Mouse (Mus musculus) adrenal gland, postnatal 14 days (tissue): Measurements from ENCODE around the gene Car4. TPM values are rescaled to one million over a fixed set of nuclear protein-coding genes. Genes with fewer than 3 reads are reported as not detected.

Experiments
- DNase-seq: peaks from one replicate; pipeline ENCODE4 v3.0.0; 2021; ENCODE audit warnings: mixed read lengths
- total RNA-seq: library from RNA; stranded (reverse); gene quantifications from 2 replicates; pipeline ENCODE4 v1.2.3, GENCODE M21; 2021

Gene Car4
- total RNA-seq, 1 experiment from 2014 or later = 44.1 TPM

DNA sequence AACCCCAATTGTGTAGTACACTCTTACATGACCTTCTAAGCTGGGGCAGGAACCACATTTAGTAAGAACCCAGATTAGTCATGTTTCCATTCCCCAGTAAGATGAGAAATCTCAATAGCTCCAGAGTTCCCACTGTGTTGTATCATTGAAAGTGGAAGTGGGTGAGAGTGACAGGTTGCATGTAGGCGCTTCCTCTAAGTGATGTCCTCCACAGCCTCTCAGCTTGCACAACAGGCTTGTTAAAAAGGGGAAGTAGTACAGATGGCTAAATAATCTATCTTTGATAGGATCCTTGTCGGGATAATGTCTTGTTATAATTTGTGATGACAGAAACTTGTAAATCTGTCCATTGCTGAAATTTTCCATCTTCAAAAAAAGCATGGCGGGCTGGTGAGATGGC is 46.0 kb downstream of the Car4 start:
- peak; percentile 9 for DNase-seq

DNA sequence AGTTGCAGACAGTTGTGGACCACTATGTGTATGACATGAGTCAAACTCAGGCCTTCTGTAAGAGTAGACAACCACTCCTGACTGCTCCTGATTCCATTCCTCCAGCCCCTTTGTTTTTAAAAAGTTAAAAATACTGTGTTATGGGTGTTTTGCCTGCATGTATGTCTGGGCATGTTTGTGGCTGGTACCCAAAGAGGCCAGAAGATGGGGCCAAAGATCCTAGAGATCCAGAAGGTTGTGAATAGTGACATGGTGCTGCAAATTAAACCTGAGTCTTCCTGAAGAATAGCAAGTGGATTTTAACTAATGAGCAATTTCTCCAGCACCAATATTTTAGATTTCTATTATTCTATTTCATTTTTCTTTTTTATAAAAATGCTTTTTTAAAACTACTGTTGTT is 55.5 kb downstream of the Car4 start:
- peak; percentile 6 for DNase-seq

Other genes starting within 250 kb of the Car4 start
- 14.0 and 18.1 TPM in 2 replicates for gene Mrm1, start 138.3 kb upstream of the Car4 start, total RNA-seq
- 49.4 and 49.8 TPM in 2 replicates for gene Dhrs11, start 128.8 kb upstream of the Car4 start, total RNA-seq
- 74.2 and 77.0 TPM in 2 replicates for gene Ggnbp2, start 87.0 kb upstream of the Car4 start, total RNA-seq
- 13.6 and 18.6 TPM in 2 replicates for gene Myo19, start 77.6 kb upstream of the Car4 start, total RNA-seq
- 8.9 and 9.2 TPM in 2 replicates for gene Pigw, start 77.5 kb upstream of the Car4 start, total RNA-seq
- 10.7 and 12.0 TPM in 2 replicates for gene Znhit3, start 41.4 kb upstream of the Car4 start, total RNA-seq
- 29.1 and 37.5 TPM in 2 replicates for gene Usp32, start 182.4 kb downstream of the Car4 start, total RNA-seq
- gene 1700125H20Rik, start 212.6 kb downstream of the Car4 start, total RNA-seq = 1.1 and 1.4 TPM in 2 replicates